In the genomic region with DNA sequence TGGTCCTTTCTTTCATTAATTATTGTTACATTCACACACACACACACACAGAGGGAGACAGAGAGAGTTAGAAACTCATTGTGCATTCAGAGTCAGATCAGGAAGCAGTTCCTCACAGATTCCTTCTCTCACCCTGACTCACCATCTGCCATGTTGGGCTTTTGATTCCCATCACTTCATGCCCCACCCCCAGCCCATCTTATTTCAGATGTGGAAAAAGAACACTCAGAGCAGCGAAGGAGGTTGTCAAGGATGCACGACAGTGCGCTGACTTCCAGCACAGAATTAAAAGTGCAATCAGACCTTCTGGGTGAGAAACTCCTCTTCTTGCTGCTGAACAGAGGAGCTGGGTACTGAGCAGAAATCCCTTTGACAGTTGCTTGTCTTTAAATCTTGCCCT, we compare ENCODE assay signal across 15 mouse cellular contexts.
A peak's percentile ranks its signal among the peaks of the same experiment; 100 is the strongest.
DNase-seq lines count a peak whose midpoint lies in the region; ATAC-seq lines count a peak whose summit lies in the region.
"Had no signal": no experiment of that assay in that cellular context is flagged by ENCODE, and none has a peak within 500 bp of the region (broad histone marks: within the 10 kb centered on the region; RNA-seq: fewer than 3 reads in every experiment).

No protein-coding gene starts in this region.

- no peak for ATAC-seq in midbrain, embryonic 14.5 days (ENCODE audit: low FRiP score, low TSS enrichment)
- ATAC-seq in midbrain, embryonic 11.5 days (ENCODE audit: low FRiP score), result no peak
- peak; percentile 74 for ATAC-seq in frontal cortex, adult (ENCODE audit: low TSS enrichment)
- no peak for ATAC-seq in megakaryocyte progenitor cell, adult 5-6 weeks (replicated peaks; ENCODE audit: poor library complexity)

- no peak overlapping the region for H3K9ac ChIP-seq in midbrain, embryonic 14.5 days (replicated peaks; ENCODE audit: low read length)
- H3K9ac ChIP-seq in midbrain, embryonic 11.5 days (ENCODE audit: low read length), result no peak overlapping the region
- H3K9ac ChIP-seq: embryonic facial prominence, embryonic 13.5 days; neural tube, embryonic 12.5 days had no signal

- H3K4me1 ChIP-seq in midbrain, embryonic 14.5 days (ENCODE audit: control insufficient read depth, insufficient read depth, low read length), result peaks cover 8% of the 10 kb centered on the region; the same call in 1 of the 2 replicates
- H3K4me1 ChIP-seq in midbrain, embryonic 11.5 days (ENCODE audit: control insufficient read depth, insufficient read depth, low read length), result no peaks in the 10 kb centered on the region
- H3K4me1 ChIP-seq: embryonic facial prominence, embryonic 13.5 days; midbrain, embryonic 10.5 days; neural tube, embryonic 12.5 days had no signal

- WGBS in midbrain, embryonic 14.5 days, result 53% methylated on average over 3 of the region's 3 CpGs
- 83% methylated on average over 3 of the region's 3 CpGs for WGBS in midbrain, embryonic 11.5 days

- H3K36me3 ChIP-seq in midbrain, embryonic 14.5 days (ENCODE audit: control insufficient read depth, insufficient read depth, low read length), result no peaks in the 10 kb centered on the region
- no peaks in the 10 kb centered on the region for H3K36me3 ChIP-seq in midbrain, embryonic 11.5 days (ENCODE audit: control insufficient read depth, insufficient read depth, low read length)
- H3K36me3 ChIP-seq: embryonic facial prominence, embryonic 13.5 days; midbrain, embryonic 10.5 days; neural tube, embryonic 12.5 days had no signal

- no peak overlapping the region for H3K27ac ChIP-seq in midbrain, embryonic 14.5 days (replicated peaks; ENCODE audit: low read depth, low read length)
- H3K27ac ChIP-seq in midbrain, embryonic 11.5 days (ENCODE audit: low read depth, low read length), result no peak overlapping the region
- H3K27ac ChIP-seq: embryonic facial prominence, embryonic 13.5 days; midbrain, embryonic 10.5 days; neural tube, embryonic 12.5 days had no signal

- no peaks in the 10 kb centered on the region for H3K9me3 ChIP-seq in midbrain, embryonic 14.5 days (ENCODE audit: control insufficient read depth, low read length)
- H3K9me3 ChIP-seq in midbrain, embryonic 11.5 days (ENCODE audit: control insufficient read depth, low read length), result no peaks in the 10 kb centered on the region
- H3K9me3 ChIP-seq: embryonic facial prominence, embryonic 13.5 days; midbrain, embryonic 10.5 days; neural tube, embryonic 12.5 days had no signal

- no peak overlapping the region for H3K4me2 ChIP-seq in midbrain, embryonic 14.5 days (ENCODE audit: low read length)
- no peak overlapping the region for H3K4me2 ChIP-seq in midbrain, embryonic 11.5 days
- H3K4me2 ChIP-seq: embryonic facial prominence, embryonic 13.5 days; neural tube, embryonic 12.5 days had no signal

- DNase-seq in midbrain, embryonic 14.5 days, result peak; percentile 48
- no peak for DNase-seq in midbrain, embryonic 11.5 days (ENCODE audit: low spot score, missing footprints)
- DNase-seq in left cerebral cortex, adult 11 months (ENCODE audit: low spot score), result peak; percentile 37
- DNase-seq in right cerebral cortex, postnatal 14 days, result peak; percentile 40
- DNase-seq in kidney, adult 11 months, result no peak
- DNase-seq: cerebellum, postnatal 25 days; heart, postnatal 4 days; kidney, adult 18-20 months; kidney, postnatal 36 days; liver had no signal

- H3K27me3 ChIP-seq in midbrain, embryonic 14.5 days (ENCODE audit: control insufficient read depth, insufficient read depth, low read length), result no peaks in the 10 kb centered on the region
- no peaks in the 10 kb centered on the region for H3K27me3 ChIP-seq in midbrain, embryonic 11.5 days (ENCODE audit: control insufficient read depth, insufficient read depth, low read length)
- H3K27me3 ChIP-seq: embryonic facial prominence, embryonic 13.5 days; neural tube, embryonic 12.5 days had no signal

- H3K4me3 ChIP-seq in midbrain, embryonic 14.5 days (replicated peaks; ENCODE audit: low read depth, low read length), result no peak overlapping the region
- H3K4me3 ChIP-seq in midbrain, embryonic 11.5 days (ENCODE audit: low read depth, low read length), result no peak overlapping the region
- H3K4me3 ChIP-seq: embryonic facial prominence, embryonic 13.5 days; midbrain, embryonic 10.5 days; neural tube, embryonic 12.5 days had no signal

Comparison
In these comparisons a context has a peak if more than half of its experiments do, and no peak if none do; other contexts are left out.
1. DNase-seq: peak in midbrain, embryonic 14.5 days (single experiment), left cerebral cortex, adult 11 months (single experiment) and right cerebral cortex, postnatal 14 days (single experiment); none in midbrain, embryonic 11.5 days (single experiment) and kidney, adult 11 months (single experiment).